Comparison of ENCODE assay signal across 16 mouse cellular contexts in genomic region chr17:67241951-67242773, GRCm38 (mm10).
DNase-seq lines count a peak whose midpoint lies in the region; ATAC-seq and TF ChIP-seq lines count a peak whose summit lies in the region.
"Had no signal": no experiment of that assay in that cellular context is flagged by ENCODE, and none has a peak within 500 bp of the region (broad histone marks: within the 10 kb centered on the region; RNA-seq: fewer than 3 reads in every experiment).

No protein-coding gene starts in this region.

- H3K4me1 ChIP-seq in kidney, postnatal 0 days (replicated peaks; ENCODE audit: insufficient read depth, low read length) = peaks cover 22% of the 10 kb centered on the region; the same call in 1 of the 2 replicates
- H3K4me1 ChIP-seq in embryonic facial prominence, embryonic 14.5 days (ENCODE audit: control insufficient read depth, insufficient read depth, low read length) = peaks cover 8% of the 10 kb centered on the region; the same call in 1 of the 2 replicates
- no peaks in the 10 kb centered on the region for H3K4me1 ChIP-seq in stomach, postnatal 0 days (replicated peaks; ENCODE audit: control insufficient read depth, insufficient read depth)
- no peaks in the 10 kb centered on the region for H3K4me1 ChIP-seq in thymus, adult 2 months (replicated peaks; ENCODE audit: control insufficient read depth, insufficient read depth, low read length)

- no peak for ATAC-seq in kidney, postnatal 0 days (replicated peaks; ENCODE audit: low FRiP score, low read depth)
- ATAC-seq in embryonic facial prominence, embryonic 14.5 days (ENCODE audit: low read depth) = no peak
- no peak for ATAC-seq in stomach, postnatal 0 days (ENCODE audit: low FRiP score, low TSS enrichment)
- ATAC-seq: hindbrain, postnatal 0 days; liver, postnatal 0 days had no signal

- 55% methylated on average over 10 of the region's 10 CpGs for WGBS in kidney, postnatal 0 days
- 38% methylated on average over 10 of the region's 10 CpGs for WGBS in embryonic facial prominence, embryonic 14.5 days
- 46% methylated on average over 10 of the region's 10 CpGs for WGBS in stomach, postnatal 0 days
- 89% methylated on average over 10 of the region's 10 CpGs for WGBS in thymus, adult 2 months

- peak; percentile 22 for DNase-seq in embryo, embryonic 10.5 days (ENCODE audit: low spot score)
- no peak for DNase-seq in embryo, embryonic 9.5 days (ENCODE audit: extremely low spot score)
- DNase-seq in kidney, postnatal 0 days (ENCODE audit: low spot score) = peak; percentile 77
- DNase-seq in kidney, postnatal 36 days = no peak
- DNase-seq in Muller cell, postnatal 12 days (ENCODE audit: inconsistent ontology term) = peak; percentile 88
- peak; percentile 43 for DNase-seq in embryonic facial prominence, embryonic 14.5 days (ENCODE audit: low spot score)
- no peak for DNase-seq in stomach, postnatal 0 days (ENCODE audit: low spot score)
- no peak for DNase-seq in thymus, adult 2 months
- DNase-seq: cerebellum, adult 9-11 months; kidney, adult 18-20 months; liver; liver, postnatal 0 days had no signal

- no peak overlapping the region for H3K9ac ChIP-seq in kidney, postnatal 0 days (ENCODE audit: low read depth, low read length)
- H3K9ac ChIP-seq in embryonic facial prominence, embryonic 14.5 days (ENCODE audit: low read depth, low read length) = no peak overlapping the region
- H3K9ac ChIP-seq in stomach, postnatal 0 days (ENCODE audit: low read length) = no peak overlapping the region
- H3K9ac ChIP-seq: liver, postnatal 0 days; midbrain, embryonic 12.5 days had no signal

- no peak for TF ChIP-seq POLR2A in thymus, adult 2 months (IDR thresholded peaks at IDR 0.05; ENCODE audit: control insufficient read depth, extremely low read depth, insufficient read depth, low read length, poor library complexity)

- H3K4me3 ChIP-seq in kidney, postnatal 0 days (replicated peaks; ENCODE audit: low read depth, low read length) = no peak overlapping the region
- no peak overlapping the region for H3K4me3 ChIP-seq in embryonic facial prominence, embryonic 14.5 days (ENCODE audit: low read depth, low read length)
- no peak overlapping the region for H3K4me3 ChIP-seq in stomach, postnatal 0 days (ENCODE audit: low read depth, low read length)
- H3K4me3 ChIP-seq in thymus, adult 2 months (ENCODE audit: control insufficient read depth, insufficient read depth, low read length) = no peak overlapping the region
- H3K4me3 ChIP-seq: midbrain, embryonic 12.5 days had no signal

- no peaks in the 10 kb centered on the region for H3K27me3 ChIP-seq in kidney, postnatal 0 days (ENCODE audit: insufficient read depth, low read length)
- no peaks in the 10 kb centered on the region for H3K27me3 ChIP-seq in embryonic facial prominence, embryonic 14.5 days (replicated peaks; ENCODE audit: control insufficient read depth, insufficient read depth, low read length)
- no peaks in the 10 kb centered on the region for H3K27me3 ChIP-seq in stomach, postnatal 0 days (ENCODE audit: control insufficient read depth, insufficient read depth, low read length)
- H3K27me3 ChIP-seq in thymus, adult 2 months (ENCODE audit: control insufficient read depth, insufficient read depth, low read length) = no peaks in the 10 kb centered on the region
- H3K27me3 ChIP-seq: CH12.LX; midbrain, embryonic 12.5 days had no signal

- no peak for TF ChIP-seq EP300 in stomach, postnatal 0 days (optimal IDR thresholded peaks at IDR 0.05)

- H3K9me3 ChIP-seq in kidney, postnatal 0 days (replicated peaks; ENCODE audit: low read length) = no peaks in the 10 kb centered on the region
- H3K9me3 ChIP-seq in embryonic facial prominence, embryonic 14.5 days (ENCODE audit: control insufficient read depth, low read length) = no peaks in the 10 kb centered on the region
- no peaks in the 10 kb centered on the region for H3K9me3 ChIP-seq in stomach, postnatal 0 days (ENCODE audit: control insufficient read depth, low read length)
- H3K9me3 ChIP-seq: midbrain, embryonic 12.5 days had no signal

- H3K27ac ChIP-seq in kidney, postnatal 0 days = no peak overlapping the region
- no peak overlapping the region for H3K27ac ChIP-seq in embryonic facial prominence, embryonic 14.5 days (replicated peaks; ENCODE audit: low read depth, low read length)
- H3K27ac ChIP-seq in stomach, postnatal 0 days (replicated peaks) = no peak overlapping the region
- H3K27ac ChIP-seq in thymus, adult 2 months (ENCODE audit: control insufficient read depth, insufficient read depth, low read length) = no peak overlapping the region
- H3K27ac ChIP-seq: hindbrain, postnatal 0 days; midbrain, embryonic 12.5 days had no signal

- no peak for TF ChIP-seq CTCF in kidney, postnatal 0 days (IDR thresholded peaks at IDR 0.05; ENCODE audit: low read depth)
- TF ChIP-seq CTCF in stomach, postnatal 0 days (IDR thresholded peaks at IDR 0.05; ENCODE audit: low read depth) = no peak
- TF ChIP-seq CTCF in thymus, adult 2 months (IDR thresholded peaks at IDR 0.05; ENCODE audit: borderline replicate concordance, control insufficient read depth, extremely low read depth, insufficient read depth, low read length, poor library complexity) = no peak

- H3K36me3 ChIP-seq in kidney, postnatal 0 days (ENCODE audit: insufficient read depth, low read length) = no peaks in the 10 kb centered on the region
- H3K36me3 ChIP-seq in embryonic facial prominence, embryonic 14.5 days (ENCODE audit: control insufficient read depth, insufficient read depth, low read length) = no peaks in the 10 kb centered on the region
- H3K36me3 ChIP-seq in stomach, postnatal 0 days (ENCODE audit: control insufficient read depth, insufficient read depth, low read length) = no peaks in the 10 kb centered on the region
- H3K36me3 ChIP-seq in thymus, adult 2 months (ENCODE audit: control insufficient read depth, insufficient read depth, low read length) = no peaks in the 10 kb centered on the region
- H3K36me3 ChIP-seq: midbrain, embryonic 12.5 days had no signal

- no peak overlapping the region for H3K4me2 ChIP-seq in kidney, postnatal 0 days (ENCODE audit: low read length)
- no peak overlapping the region for H3K4me2 ChIP-seq in embryonic facial prominence, embryonic 14.5 days (ENCODE audit: low read depth, low read length)
- no peak overlapping the region for H3K4me2 ChIP-seq in stomach, postnatal 0 days (replicated peaks; ENCODE audit: low read depth)
- H3K4me2 ChIP-seq: heart, embryonic 11.5 days; midbrain, embryonic 12.5 days had no signal

Comparison
In these comparisons a context has a peak if more than half of its experiments do, and no peak if none do; other contexts are left out.
1. DNase-seq: peak in embryo, embryonic 10.5 days (single experiment), kidney, postnatal 0 days (single experiment), Muller cell, postnatal 12 days (single experiment) and embryonic facial prominence, embryonic 14.5 days (single experiment); none in embryo, embryonic 9.5 days (single experiment), kidney, postnatal 36 days (0 of 2), stomach, postnatal 0 days (single experiment) and thymus, adult 2 months (single experiment).